Mouse (Mus musculus): ENCODE measurements around the gene C4bp.
"Not testable (repeated sequence)": the region's sequence is repeated elsewhere in the genome, so short reads cannot be mapped to it uniquely, and the experiment has no call there.

C4bp gene

GRCm38 (mm10) chr1:130661454-130661853, at the start of gene C4bp:
Gene C4bp, minus strand, starts transcription at chr1:130661632.
- no peak for DNase-seq

DNA sequence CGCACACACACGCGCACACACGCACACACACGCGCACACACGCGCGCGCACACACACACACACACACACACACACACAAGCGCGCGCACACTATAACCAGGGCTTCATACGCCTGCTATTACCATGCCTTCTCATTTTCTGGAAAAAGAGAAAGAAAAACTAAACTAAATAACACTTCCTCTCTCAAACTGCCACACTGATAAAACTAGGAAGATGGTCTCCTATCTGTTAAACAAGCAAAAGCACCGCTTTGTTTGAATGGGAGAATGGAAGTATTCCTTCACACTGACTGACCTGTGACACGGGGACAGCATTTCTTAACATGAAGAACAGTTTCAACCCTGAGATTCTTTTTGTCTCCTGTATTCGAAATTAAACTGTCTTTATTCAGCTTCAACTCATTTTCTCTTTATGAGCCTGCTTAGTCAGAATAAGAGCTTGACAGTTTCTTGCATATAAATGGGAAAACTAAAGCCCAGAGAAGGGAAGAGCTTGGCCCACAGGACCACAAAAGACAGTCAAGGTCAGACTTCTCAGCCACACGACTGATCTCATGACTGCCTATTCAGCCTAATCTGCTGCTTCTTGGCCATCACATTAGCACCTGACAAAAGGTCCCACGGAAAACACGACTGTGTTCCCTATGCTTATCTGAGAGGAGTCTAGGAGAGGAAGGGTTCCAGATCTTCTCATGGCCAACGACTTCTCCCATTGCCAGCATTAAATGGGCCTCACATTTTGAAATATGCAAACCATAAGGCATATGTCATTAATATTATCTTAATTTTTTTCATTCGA, 49.0 kb upstream of the C4bp start:
- no peak for DNase-seq

GRCm38 (mm10) chr1:130703613-130704012, 42.2 kb upstream of the C4bp start:
- peak; percentile 25 to 64 for DNase-seq

DNA sequence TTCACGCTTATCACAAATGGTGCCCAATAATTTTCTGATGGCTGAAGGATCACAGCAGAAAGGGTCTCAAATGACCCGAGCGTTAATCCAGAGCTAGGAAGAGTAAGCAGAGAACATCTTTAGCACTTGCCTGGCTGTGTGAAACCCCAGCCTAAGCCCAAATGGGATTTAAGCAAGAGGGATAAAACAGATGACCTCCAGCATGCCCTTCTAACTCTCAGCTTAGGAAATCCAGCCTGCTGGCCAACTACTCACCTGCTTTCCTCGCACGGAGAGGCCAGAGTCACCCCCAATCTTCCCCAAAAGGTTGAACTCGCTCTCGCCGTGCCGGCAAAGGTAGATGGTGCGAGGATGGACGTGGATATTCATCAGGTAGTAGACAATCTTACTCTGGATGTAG, 40.5 kb upstream of the C4bp start:
- DNase-seq: no peak

DNA sequence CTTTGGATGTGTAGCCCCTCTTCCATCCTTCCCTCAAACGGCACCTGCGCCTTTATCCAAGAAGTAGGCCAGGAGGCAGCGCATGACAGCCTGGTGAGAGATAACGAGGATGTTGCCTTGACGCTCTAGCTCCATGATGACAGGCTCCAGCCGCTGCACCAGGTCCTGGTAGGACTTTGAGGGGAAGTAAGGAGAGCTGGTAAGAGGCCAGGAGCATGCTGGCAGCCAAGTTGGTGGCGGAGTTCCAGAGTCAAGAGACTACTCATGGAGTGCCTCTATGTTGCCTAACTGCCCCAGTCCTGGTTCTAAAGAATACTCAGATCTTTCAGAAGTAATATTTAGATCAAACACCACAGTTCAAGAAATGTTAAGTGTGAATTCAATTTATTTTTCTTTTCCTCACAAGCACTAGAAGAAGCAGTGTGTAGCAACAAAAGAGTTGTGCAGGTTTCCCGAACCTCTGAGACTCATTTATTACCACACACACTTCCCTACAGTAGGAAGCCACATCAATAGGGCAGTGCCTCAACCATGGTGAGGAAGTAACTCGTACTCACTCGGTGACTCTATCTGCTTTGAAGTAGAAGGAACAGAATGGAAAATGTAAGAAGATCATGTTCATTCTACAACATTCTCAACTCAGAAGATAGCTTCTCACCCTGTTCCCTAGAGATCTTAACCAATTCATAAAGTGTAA, 38.7 kb upstream of the C4bp start:
- DNase-seq: peak; percentile 75 to 84

DNA sequence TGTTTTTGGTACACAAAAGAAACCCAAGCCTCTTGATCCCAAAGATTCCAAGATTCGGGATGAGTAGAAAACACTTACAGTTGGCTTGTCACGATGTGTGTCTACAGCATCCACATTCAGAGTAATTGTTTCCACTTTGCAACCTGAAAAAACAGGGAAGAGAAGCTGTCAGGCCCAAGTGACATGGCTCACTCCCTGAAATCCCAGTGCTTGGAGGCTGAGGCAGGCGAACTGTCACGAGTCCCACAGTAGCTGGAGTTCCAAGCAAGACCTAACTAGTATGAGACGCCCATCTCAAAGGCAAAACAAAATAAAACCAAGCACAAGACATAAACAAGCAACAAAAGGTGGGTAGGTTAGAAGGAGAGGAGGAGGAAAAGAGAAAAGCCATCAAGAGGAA, 37.2 kb upstream of the C4bp start:
- DNase-seq: no peak

DNA sequence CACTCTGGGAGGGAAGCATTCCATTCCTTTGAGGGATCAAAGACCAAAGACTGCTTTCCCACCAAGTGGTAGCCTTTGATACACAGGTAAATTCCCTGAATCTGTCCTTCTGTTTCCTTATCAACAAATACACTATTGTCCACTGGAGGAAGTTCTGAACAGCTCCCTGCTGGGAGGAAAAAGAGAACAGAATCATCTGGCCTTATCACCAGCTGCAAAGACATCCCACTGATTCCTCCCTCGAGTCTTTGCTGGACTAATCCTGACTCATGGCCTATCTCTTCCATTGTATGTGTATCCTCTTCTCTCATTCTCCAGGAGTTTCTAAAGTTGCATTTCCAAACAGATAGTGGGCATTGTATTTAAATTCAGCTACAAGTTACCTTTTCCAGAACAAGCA, 22.5 kb upstream of the C4bp start:
- no peak for DNase-seq

GRCm38 (mm10) chr1:130681656-130682413, 20.4 kb upstream of the C4bp start:
- no peak for DNase-seq

DNA sequence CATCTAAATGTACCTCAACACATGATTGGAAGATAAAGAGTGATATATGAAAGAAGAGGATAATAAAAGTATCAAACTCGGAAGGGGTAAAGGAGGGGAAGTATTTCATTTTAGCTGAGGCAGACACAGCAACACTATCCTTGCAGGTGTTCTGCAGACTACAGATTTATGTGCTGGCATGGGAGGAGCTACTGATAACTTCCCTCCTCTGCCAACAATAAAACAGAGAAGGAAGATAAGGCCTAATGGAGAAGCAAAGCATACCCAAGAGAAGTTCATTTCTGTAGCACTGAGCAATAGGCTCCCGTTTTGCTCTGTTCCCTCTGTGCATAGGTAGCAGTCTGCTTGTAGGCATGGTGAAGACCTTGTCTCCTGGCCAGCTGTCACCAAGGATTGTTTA, 19.6 kb upstream of the C4bp start:
- DNase-seq: no peak

- DNase-seq: no peak
Observed at GRCm38 (mm10) chr1:130678551-130678950, 17.1 kb upstream of the C4bp start.

DNA sequence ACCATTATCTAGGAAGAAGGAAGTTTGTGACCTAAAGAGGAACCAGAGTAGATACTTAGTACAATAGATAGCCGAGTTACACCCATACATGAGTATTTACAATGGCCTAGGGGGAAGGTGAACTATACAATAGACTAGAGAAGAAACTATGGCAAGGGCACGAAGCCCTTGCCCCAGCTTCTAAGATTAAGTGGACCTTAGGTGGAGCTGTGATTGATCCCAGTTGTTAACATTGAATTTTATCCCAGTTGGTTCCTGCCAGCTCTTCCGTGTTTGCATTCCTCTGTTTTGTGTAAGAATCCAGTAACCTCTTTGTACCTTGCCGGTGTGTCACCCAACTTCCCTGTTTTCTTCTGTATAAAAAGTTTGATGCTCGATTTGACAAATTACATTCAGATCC, 2.1 kb upstream of the C4bp start:
- not testable (repeated sequence) for DNase-seq

- not testable (repeated sequence) for DNase-seq
Observed at GRCm38 (mm10) chr1:130659641-130660040, 1.8 kb downstream of the C4bp start.

- DNase-seq: no peak
Observed at GRCm38 (mm10) chr1:130644103-130644502, 17.3 kb downstream of the C4bp start.

DNA sequence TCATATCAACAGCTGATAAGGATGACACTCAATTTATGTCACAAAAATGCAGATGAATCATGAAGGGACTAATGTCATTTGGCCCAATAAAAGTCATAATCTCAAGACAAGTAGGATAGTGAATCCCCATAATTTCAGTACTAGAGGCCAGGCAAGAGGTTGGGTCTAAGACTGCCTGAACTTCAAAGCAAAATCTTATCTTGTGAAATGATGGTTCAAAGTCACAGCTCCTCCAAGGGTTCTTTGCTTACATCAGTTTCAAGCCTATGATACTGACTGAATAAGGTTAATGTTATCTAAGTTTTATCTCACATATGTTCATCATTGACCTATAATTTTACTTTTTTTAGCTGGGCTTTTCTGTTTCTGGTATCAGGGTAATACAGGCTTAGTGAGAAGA, 20.5 kb downstream of the C4bp start:
- DNase-seq: no peak

DNA sequence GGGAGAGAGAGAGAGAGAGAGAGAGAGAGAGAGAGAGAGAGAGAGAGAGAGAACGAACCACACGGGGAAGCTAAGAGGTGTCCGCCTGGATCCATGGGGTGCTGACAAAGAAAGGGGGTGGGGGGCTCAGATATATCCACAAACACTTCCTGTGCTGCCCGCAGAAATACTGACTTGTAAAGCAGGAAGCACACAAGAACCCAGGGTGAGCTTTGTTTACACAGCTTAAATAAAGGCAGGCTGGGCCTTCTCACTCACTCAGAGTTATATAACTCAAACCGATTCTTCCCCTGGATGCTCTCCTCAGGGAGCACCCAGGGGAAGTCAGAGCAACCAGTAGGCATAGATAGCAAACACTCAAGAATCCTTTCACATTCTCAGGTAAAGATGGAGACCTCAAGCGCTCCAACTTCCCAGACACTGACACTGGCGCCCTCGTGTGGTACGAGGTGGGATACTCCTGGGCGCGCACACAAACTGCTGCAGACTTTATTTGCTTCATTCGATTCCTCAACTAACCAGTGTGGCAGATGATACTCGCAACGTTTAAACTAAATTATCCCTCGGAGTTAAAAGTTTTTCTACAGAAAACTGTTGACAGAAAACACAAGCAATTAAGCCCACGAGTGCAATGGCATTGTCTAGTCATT, 27.5 kb downstream of the C4bp start:
- peak; percentile 71 to 83 for DNase-seq

GRCm38 (mm10) chr1:130633316-130633715, 28.1 kb downstream of the C4bp start:
- DNase-seq: no peak

DNA sequence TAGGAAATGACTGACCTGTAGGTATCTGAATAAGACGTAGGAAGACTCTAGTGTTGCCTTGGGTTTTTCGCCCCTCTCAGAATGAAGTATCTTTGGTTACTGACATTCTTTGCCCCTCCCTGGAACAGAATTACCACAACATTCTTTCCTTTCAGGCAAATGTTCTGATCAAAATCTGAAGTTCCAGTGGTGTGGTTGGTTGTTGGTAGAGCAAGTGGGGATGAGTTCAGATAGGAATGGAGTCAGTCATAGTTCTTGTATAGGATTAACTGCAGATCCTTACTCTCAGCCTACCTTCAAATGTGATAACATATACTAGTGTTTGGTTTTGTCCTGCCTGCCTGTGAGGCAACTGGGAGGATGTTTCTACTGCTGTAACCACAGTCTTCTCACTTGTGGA, 31.9 kb downstream of the C4bp start, which contains the start of gene Zp3r:
TSS of gene Zp3r (minus strand) at position 101 of the 400 bp plus-strand sequence.
- DNase-seq: no peak

GRCm38 (mm10) chr1:130596291-130596690, 65.1 kb downstream of the C4bp start:
- no peak for DNase-seq

GRCm38 (mm10) chr1:130588659-130589058, 72.8 kb downstream of the C4bp start:
- no peak for DNase-seq
